Mouse (Mus musculus): Measurements from ENCODE around the gene Rbms2. TPM values are rescaled to one million over a fixed set of nuclear protein-coding genes. Genes with fewer than 3 reads are reported as not detected.
A peak's percentile ranks its signal among the peaks of the same experiment; 100 is the strongest.

Rbms2 gene
- polyA plus RNA-seq, 1 experiment from 2014 or later = 11.7 TPM

- H3K36me3 ChIP-seq (ENCODE audit: control insufficient read depth, insufficient read depth) = no peaks in the 10 kb centered on the region
- H3K27ac ChIP-seq (ENCODE audit: low read depth, low read length) = peak overlapping the region; percentile 67
- TF ChIP-seq CTCF (IDR thresholded peaks at IDR 0.05; ENCODE audit: low read depth) = no peak
- ATAC-seq = no peak
- H3K4me3 ChIP-seq (ENCODE audit: low read depth, low read length) = peak overlapping the region; percentile 83
- peaks cover 6% of the 10 kb centered on the region; the same call in 1 of the 2 replicates for H3K4me1 ChIP-seq (replicated peaks; ENCODE audit: control insufficient read depth, insufficient read depth, low read length)
- no peaks in the 10 kb centered on the region for H3K27me3 ChIP-seq (replicated peaks; ENCODE audit: control insufficient read depth, insufficient read depth, low read length)
- peak overlapping the region; percentile 87 for H3K9ac ChIP-seq (ENCODE audit: low read depth, low read length)
- under 1% methylated on average over 13 of the region's 13 CpGs for WGBS
- H3K4me2 ChIP-seq (replicated peaks; ENCODE audit: low read depth) = peak overlapping the region; percentile 81
- H3K9me3 ChIP-seq (ENCODE audit: control insufficient read depth) = no peaks in the 10 kb centered on the region
Observed at GRCm38 (mm10) chr10:128097587-128097971, 82.5 kb downstream of the Rbms2 start.

GRCm38 (mm10) chr10:128096693-128097586, 83.2 kb downstream of the Rbms2 start:
- Histone ChIP-seq H3K4me3 (ENCODE audit: low read depth, low read length) (peak overlapping the region; percentile 83), H3K36me3 (ENCODE audit: control insufficient read depth, insufficient read depth) (no peaks in the 10 kb centered on the region), H3K27ac (ENCODE audit: low read depth, low read length) (peak overlapping the region; percentile 67), H3K9me3 (ENCODE audit: control insufficient read depth) (no peaks in the 10 kb centered on the region), H3K27me3 (replicated peaks; ENCODE audit: control insufficient read depth, insufficient read depth, low read length) (no peaks in the 10 kb centered on the region), H3K9ac (ENCODE audit: low read depth, low read length) (peak overlapping the region; percentile 87), H3K4me1 (replicated peaks; ENCODE audit: control insufficient read depth, insufficient read depth, low read length) (peaks cover 6% of the 10 kb centered on the region; the same call in 1 of the 2 replicates), H3K4me2 (replicated peaks; ENCODE audit: low read depth) (peak overlapping the region; percentile 81)
- WGBS = under 1% methylated on average over 84 of the region's 86 CpGs
- peak; percentile 17; the same call in 1 of the 2 replicates for TF ChIP-seq CTCF (IDR thresholded peaks at IDR 0.05; ENCODE audit: low read depth)
- ATAC-seq = peak; percentile 41

- Histone ChIP-seq H3K9ac (ENCODE audit: low read depth, low read length) (no peak overlapping the region), H3K27me3 (replicated peaks; ENCODE audit: control insufficient read depth, insufficient read depth, low read length) (no peaks in the 10 kb centered on the region), H3K36me3 (ENCODE audit: control insufficient read depth, insufficient read depth) (no peaks in the 10 kb centered on the region), H3K4me1 (replicated peaks; ENCODE audit: control insufficient read depth, insufficient read depth, low read length) (peaks cover 6% of the 10 kb centered on the region; the same call in 1 of the 2 replicates), H3K4me2 (replicated peaks; ENCODE audit: low read depth) (peak overlapping the region; percentile 81; the same call in 1 of the 2 replicates), H3K9me3 (ENCODE audit: control insufficient read depth) (no peaks in the 10 kb centered on the region), H3K4me3 (ENCODE audit: low read depth, low read length) (peak overlapping the region; percentile 83), H3K27ac (ENCODE audit: low read depth, low read length) (no peak overlapping the region)
- no peak for TF ChIP-seq CTCF (IDR thresholded peaks at IDR 0.05; ENCODE audit: low read depth)
- 26% methylated on average over 4 of the region's 4 CpGs for WGBS
- ATAC-seq = no peak
Observed at GRCm38 (mm10) chr10:128096313-128096692, 83.8 kb downstream of the Rbms2 start.

- H3K27me3 ChIP-seq (replicated peaks; ENCODE audit: control insufficient read depth, insufficient read depth, low read length) = no peaks in the 10 kb centered on the region
- H3K4me3 ChIP-seq (ENCODE audit: low read depth, low read length) = peak overlapping the region; percentile 88
- H3K27ac ChIP-seq (ENCODE audit: low read depth, low read length) = peak overlapping the region; percentile 94
- WGBS = 27% methylated on average over 9 of the region's 9 CpGs
- H3K4me2 ChIP-seq (replicated peaks; ENCODE audit: low read depth) = peak overlapping the region; percentile 89
- peak overlapping the region; percentile 12; the same call in 1 of the 2 replicates for H3K9ac ChIP-seq (ENCODE audit: low read depth, low read length)
- no peaks in the 10 kb centered on the region for H3K9me3 ChIP-seq (ENCODE audit: control insufficient read depth)
- no peaks in the 10 kb centered on the region for H3K36me3 ChIP-seq (ENCODE audit: control insufficient read depth, insufficient read depth)
- peaks cover 11% of the 10 kb centered on the region; the same call in 1 of the 2 replicates for H3K4me1 ChIP-seq (replicated peaks; ENCODE audit: control insufficient read depth, insufficient read depth, low read length)
- no peak for ATAC-seq
- TF ChIP-seq CTCF (IDR thresholded peaks at IDR 0.05; ENCODE audit: low read depth) = no peak
Observed at GRCm38 (mm10) chr10:128095003-128095636, 85.0 kb downstream of the Rbms2 start.

- WGBS = 14% methylated on average over 19 of the region's 19 CpGs
- H3K9ac ChIP-seq (ENCODE audit: low read depth, low read length) = peak overlapping the region; percentile 12; the same call in 1 of the 2 replicates
Observed at GRCm38 (mm10) chr10:128094340-128094968, 85.6 kb downstream of the Rbms2 start.

More at GRCm38 (mm10) chr10:128094340-128094968, 85.6 kb downstream of the Rbms2 start:
- Histone ChIP-seq H3K36me3 (ENCODE audit: control insufficient read depth, insufficient read depth) (peaks cover 6% of the 10 kb centered on the region), H3K4me3 (ENCODE audit: low read depth, low read length) (peak overlapping the region; percentile 88), H3K9me3 (ENCODE audit: control insufficient read depth) (no peaks in the 10 kb centered on the region), H3K4me1 (replicated peaks; ENCODE audit: control insufficient read depth, insufficient read depth, low read length) (peaks cover 11% of the 10 kb centered on the region; the same call in 1 of the 2 replicates), H3K27ac (ENCODE audit: low read depth, low read length) (peak overlapping the region; percentile 94), H3K27me3 (replicated peaks; ENCODE audit: control insufficient read depth, insufficient read depth, low read length) (no peaks in the 10 kb centered on the region), H3K4me2 (replicated peaks; ENCODE audit: low read depth) (peak overlapping the region; percentile 89)
- TF ChIP-seq CTCF (IDR thresholded peaks at IDR 0.05; ENCODE audit: low read depth) = no peak
- ATAC-seq = peak; percentile 52
